Mouse (Mus musculus) C3H10T1/2 (cell line): ENCODE measurements around the gene Dusp19. TPM values are rescaled to one million over a fixed set of nuclear protein-coding genes. Genes with fewer than 3 reads are reported as not detected.

Experiments
- polyA plus RNA-seq, 2 experiments: library from polyadenylated mRNA; unstranded; fragments of >200 nt; fragmentation: generic; extraction: Trizol; gene quantifications; one replicate each; pipeline ENCODE4 v1.2.1; 2012; ENCODE audit warnings: missing spikeins in 2 of 2

The Dusp19 gene
- 1 to 10 TPM; 4.9 to 8.1 TPM for polyA plus RNA-seq

GRCm38 (mm10) chr2:80616854-80617737 lies at the start of gene Dusp19, which contains the start of gene Nup35:
Gene Dusp19, plus strand, starts transcription at chr2:80617045.
Gene Nup35, plus strand, starts transcription at chr2:80617236.

GRCm38 (mm10) chr2:80581043-80581711 lies 35.7 kb upstream of the Dusp19 start, which contains the start of gene Nckap1:
Gene Nckap1, minus strand, starts transcription at chr2:80581380.

Other genes starting within 250 kb of the Dusp19 start
- under 1 TPM in 1 of 2 experiments, not detected in 1; 0.01 TPM for gene Frzb, start 169.4 kb upstream of the Dusp19 start, polyA plus RNA-seq
- gene Nckap1, start 35.7 kb upstream of the Dusp19 start, polyA plus RNA-seq, result 10 to 100 TPM in 1 of 2 experiments, 1 to 10 TPM in 1; 2.2 to 23.6 TPM
- 10 to 100 TPM in 1 of 2 experiments, 1 to 10 TPM in 1; 9.8 to 15.3 TPM for gene Nup35, start 191 bp downstream of the Dusp19 start, polyA plus RNA-seq